Mouse (Mus musculus) layer of hippocampus, adult 2 months (tissue): ENCODE data around the gene Lgals9. TPM values are rescaled to one million over a fixed set of nuclear protein-coding genes. Genes with fewer than 3 reads are reported as not detected.

Experiments
- DNase-seq, 2 experiments: peaks; one replicate each; pipeline ENCODE4 v3.0.0; 2022; ENCODE audit warnings: low spot score in 2 of 2
- H3K27ac ChIP-seq: fragments of 200-600 bp; 2 replicates; pipeline ENCODE4 v1.8.1; 2022
- H3K4me3 ChIP-seq: fragments of 200-600 bp; 2 replicates; pipeline ENCODE4 v1.8.1; 2022; ENCODE audit warnings: mild to moderate bottlenecking
- CTCF ChIP-seq: fragments of 200-600 bp; conservative IDR thresholded peaks from 2 replicates; pipeline ENCODE4 v1.8.1; 2022; ENCODE audit warnings: antibody characterized with exemption, mild to moderate bottlenecking, moderate library complexity
- total RNA-seq, 2 experiments: library from RNA; stranded (reverse); gene quantifications; 2 replicates each; pipeline ENCODE4 v1.2.3; 2021

Lgals9 gene
- total RNA-seq, 2 experiments from 2014 or later, result 4.0 to 4.1 TPM

DNA sequence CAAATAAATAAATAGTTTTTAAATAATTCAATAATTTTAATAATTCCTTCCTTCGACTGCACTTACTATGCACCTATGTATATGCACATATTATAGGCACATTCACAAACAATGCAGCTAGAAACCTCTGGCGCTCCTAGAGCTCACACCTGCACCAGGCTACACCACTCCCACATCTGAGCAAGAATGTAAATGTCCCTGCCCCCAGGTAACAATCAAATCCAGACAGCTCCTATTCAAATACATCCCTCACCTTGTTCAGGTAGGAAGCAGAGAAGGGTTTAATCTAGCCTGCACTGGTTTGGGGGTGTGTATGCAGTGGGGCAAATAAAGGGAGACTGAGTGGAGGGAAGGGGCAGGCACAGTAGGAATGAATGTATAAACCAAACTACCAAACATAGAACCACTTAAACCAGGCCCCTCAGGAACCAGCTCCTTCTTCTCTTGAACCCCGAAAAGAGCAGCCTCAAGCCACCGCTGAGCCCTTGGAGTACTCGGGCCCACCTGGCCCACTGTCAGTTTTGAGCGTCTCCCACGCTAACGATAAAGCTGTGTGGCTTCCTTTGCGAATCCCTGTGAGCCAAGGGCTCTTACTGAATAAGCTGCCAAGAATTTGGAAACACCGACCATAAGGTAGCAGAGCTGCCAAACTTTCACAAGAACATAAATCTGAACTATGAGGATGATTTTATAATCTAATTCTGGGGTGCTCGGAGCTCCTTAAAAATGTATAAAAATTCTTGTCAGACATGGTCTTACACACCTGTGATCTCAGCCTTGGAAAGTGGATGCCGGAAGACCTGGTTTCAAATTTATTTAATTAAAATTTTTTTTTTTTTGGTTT is 6.3 kb downstream of the Lgals9 start:
- no peak overlapping the region for H3K4me3 ChIP-seq
- DNase-seq, result peak in 1 of 2 experiments; percentile 13
- TF ChIP-seq CTCF, result no peak
- no peak overlapping the region for H3K27ac ChIP-seq

GRCm38 (mm10) chr11:78976731-78977510 is 7.8 kb downstream of the Lgals9 start:
- Histone ChIP-seq H3K4me3 (no peak overlapping the region), H3K27ac (no peak overlapping the region)
- DNase-seq, result no peak
- TF ChIP-seq CTCF, result no peak

DNA sequence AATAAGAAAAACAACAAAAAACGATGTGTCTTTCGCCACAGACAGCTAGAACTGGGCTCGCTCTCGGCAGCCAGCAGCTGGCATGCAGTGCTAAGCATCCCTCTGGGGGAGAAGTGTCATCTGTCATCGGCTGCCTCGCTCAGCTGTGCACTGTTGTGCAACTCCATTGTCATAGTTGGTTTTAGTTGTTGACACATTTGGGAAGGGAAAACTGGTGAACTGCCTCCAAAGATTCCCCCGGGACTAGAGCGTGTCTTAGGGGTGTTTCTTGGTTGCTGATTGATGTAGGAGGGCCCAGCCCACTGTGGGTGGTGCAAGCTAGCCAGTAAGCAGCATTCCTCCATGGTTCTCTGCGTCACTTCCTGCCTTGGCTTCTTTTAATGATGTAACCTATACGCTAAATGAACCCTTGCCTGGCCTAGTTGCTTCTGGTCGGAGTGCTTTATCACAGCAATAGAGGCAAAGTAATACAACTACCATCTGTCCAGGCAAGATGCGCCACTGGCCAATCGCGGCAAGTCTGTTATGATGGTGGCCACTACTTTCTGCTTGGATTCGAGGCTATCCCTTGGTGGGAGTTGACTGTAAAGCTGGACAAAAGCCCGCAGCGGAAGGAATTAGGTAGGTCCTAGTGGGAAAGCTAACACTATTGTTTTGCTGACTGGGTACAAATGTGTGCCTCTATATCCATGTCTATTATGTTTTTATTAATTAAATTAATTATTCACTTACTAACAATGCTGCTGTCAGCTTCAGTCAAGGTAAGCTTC is 11.2 kb downstream of the Lgals9 start:
- H3K27ac ChIP-seq, result peak overlapping the region; percentile 32; the same call in 1 of the 2 replicates
- peak; percentile 26 to 63 for DNase-seq
- no peak for TF ChIP-seq CTCF
- peak overlapping the region; percentile 9; the same call in 1 of the 2 replicates for H3K4me3 ChIP-seq

DNA sequence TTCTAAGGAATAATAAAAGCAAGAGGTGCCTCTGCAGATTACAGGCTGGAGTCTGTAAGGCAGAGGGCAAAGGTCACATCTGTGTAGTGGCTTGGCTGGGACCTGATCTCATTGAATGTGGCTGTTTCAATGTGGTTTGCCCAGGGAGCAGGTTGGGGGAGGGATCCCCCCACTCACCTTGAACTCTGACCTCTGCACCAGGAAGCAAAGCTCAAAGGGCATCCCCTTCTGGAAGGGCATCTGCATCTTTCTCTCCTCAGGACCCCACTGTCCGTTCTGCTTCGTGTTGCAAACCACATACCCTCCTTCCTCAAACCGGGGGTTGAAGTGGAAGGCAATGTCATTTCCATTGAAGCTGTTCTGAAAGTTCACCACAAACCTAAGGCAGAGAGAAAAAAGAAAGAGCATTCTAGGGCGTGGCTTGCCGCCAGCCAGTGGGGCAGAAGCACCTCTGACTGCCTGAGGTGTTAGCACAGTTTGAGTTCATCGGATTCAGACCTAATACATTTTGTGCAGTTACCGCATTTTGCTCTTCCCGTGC is 11.9 kb downstream of the Lgals9 start:
- Histone ChIP-seq H3K27ac (no peak overlapping the region; the same call in 1 of the 2 replicates), H3K4me3 (peak overlapping the region; percentile 9; the same call in 1 of the 2 replicates)
- DNase-seq, result no peak
- TF ChIP-seq CTCF, result no peak

DNA sequence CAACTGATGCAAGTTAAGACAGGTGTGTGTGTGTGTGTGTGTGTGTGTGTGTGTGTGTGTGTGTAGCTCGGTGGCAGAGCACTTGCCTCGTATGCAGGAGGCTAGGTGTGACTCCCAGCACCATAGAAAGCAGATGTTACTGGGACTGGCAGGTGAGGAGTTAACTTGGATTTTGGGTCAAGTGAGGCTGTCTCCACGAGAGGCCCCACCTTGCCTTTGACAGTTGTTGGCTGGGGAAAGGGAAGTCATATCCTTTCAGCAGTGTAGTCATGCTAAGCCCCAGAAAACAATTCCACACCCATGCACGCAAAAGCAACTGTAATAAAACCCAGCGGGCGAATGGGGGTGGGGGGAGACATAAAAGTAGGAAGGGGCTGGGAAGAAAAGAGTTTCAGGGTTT is 12.4 kb downstream of the Lgals9 start:
- no peak overlapping the region for H3K4me3 ChIP-seq
- TF ChIP-seq CTCF, result no peak
- no peak for DNase-seq
- H3K27ac ChIP-seq, result no peak overlapping the region

DNA sequence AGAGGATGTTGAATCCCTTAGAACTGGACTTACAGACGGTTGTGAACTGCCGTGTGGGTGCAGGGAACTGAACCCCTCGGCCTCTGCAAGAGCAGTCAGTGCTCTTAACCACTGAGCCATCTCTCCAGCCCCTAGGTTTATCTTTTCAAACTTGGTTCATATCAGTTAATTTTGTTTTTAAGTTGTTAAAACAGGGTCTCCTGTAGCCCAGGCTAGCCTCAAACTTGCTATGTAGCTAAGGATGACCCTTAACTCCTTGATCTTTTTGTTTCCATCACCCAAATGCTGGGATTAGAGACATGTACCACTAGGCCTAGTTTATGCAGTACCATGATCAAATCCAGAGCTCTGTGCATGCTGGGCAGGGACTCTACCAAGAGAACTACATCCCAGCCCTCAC is 13.0 kb downstream of the Lgals9 start:
- H3K27ac ChIP-seq, result no peak overlapping the region
- H3K4me3 ChIP-seq, result no peak overlapping the region
- TF ChIP-seq CTCF, result no peak
- no peak for DNase-seq

DNA sequence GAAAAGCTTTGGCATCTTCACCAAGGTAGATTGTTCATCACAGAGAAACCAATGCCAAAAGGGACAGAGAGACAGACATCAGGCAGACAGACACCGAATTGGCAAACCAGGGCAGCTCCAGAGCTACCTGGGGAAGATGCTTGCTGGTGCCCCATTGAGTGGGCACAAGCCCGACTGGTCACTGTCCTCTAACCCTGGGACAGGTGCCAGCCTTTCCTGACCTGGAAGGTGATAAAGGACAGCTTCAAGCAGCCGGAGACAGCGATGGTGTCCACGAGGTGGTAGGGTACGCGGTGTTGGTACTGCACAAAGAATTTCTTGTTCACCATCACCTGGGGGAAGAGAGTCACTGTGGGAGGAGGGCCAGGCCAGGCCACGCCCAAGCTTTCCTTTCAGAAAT is 13.7 kb downstream of the Lgals9 start:
- no peak for TF ChIP-seq CTCF
- no peak overlapping the region for H3K4me3 ChIP-seq
- DNase-seq, result no peak
- no peak overlapping the region for H3K27ac ChIP-seq

GRCm38 (mm10) chr11:78968121-78968520 is 16.6 kb downstream of the Lgals9 start:
- H3K4me3 ChIP-seq, result no peak overlapping the region
- H3K27ac ChIP-seq, result no peak overlapping the region
- DNase-seq, result no peak
- no peak for TF ChIP-seq CTCF

DNA sequence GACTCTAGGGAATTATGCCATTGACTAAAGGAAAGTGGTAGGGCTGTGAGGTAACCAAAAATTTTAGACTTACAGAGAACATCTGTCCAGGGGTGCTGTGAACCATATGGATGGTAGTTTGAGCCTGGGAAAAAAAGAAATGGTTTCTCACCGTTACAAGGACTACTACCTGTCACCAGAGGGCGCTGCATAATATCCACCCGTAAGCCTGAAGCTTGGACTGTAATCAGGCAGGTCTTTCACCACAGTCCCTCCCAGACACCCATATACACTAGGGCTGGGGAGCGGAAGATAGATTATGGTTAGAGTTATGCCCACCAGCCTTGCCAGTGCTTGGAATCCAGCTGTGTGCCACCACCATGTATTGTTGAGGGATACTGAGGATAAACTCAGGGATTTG is 17.4 kb downstream of the Lgals9 start:
- peak; percentile 87 for TF ChIP-seq CTCF
- H3K27ac ChIP-seq, result no peak overlapping the region
- no peak overlapping the region for H3K4me3 ChIP-seq
- peak; percentile 33 to 64 for DNase-seq

- DNase-seq, result no peak
- H3K27ac ChIP-seq, result no peak overlapping the region
- no peak for TF ChIP-seq CTCF
- H3K4me3 ChIP-seq, result no peak overlapping the region
Observed at GRCm38 (mm10) chr11:78961221-78961620, 23.5 kb downstream of the Lgals9 start.

DNA sequence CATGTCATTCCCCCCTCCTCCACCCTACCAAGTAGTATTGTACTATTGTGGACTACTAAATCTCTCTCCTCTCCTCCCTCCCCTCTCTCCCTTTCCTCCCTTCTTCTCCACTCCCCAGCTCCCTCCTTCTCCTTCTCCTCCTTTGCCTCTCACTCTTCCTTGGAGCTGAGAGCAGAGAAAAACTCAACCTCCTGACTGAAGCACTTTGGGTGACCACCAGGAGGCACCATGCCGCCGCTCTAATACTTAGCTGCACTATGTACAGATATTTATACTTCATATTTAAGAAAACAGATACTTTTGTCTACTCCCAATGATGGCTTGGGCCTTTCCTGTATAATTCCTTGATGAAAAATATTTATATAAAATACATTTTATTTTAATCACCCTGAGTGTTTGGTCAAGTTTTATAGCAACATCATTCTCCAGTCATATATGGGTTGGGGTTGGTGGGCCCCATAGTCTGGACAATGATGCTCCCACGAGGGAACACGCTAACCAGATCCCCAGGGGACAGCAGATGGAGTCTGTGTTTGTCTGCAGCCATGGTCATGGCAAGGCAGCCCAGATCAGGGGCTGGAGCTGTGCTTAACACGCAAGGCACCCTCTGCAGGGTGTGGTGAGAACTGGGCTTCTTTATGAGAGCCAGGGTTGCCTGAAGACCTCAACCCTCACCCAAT is 24.8 kb downstream of the Lgals9 start:
- Histone ChIP-seq H3K27ac (no peak overlapping the region), H3K4me3 (no peak overlapping the region)
- TF ChIP-seq CTCF, result peak; percentile 81
- DNase-seq, result peak in 1 of 2 experiments; percentile 59

DNA sequence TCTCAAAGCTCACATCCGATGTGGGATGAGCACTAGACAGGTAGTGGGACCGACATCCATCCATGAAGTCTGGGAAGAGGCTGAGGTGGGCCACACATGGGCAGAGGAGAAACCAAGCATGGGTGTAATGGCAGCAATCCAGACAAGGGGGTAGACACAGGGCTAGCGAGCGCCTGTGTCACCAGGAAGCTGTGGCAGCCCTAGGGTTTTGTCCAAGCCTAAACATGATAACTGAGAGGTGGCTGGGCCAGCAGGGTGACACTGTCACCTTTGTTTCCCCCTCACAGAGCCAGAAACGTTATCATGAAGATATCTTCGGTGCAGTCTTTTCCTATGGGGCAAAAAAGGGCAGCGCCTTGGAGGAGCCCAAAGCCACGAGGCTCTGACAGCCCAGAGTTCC is 25.4 kb downstream of the Lgals9 start:
- TF ChIP-seq CTCF, result no peak
- no peak for DNase-seq
- H3K27ac ChIP-seq, result no peak overlapping the region

More for the DNA sequence above, 25.4 kb downstream of the Lgals9 start:
- no peak overlapping the region for H3K4me3 ChIP-seq
